Mouse (Mus musculus) cerebellum, postnatal 36 days (tissue): Measurements from ENCODE around the gene Unc93a2.
"Not testable (repeated sequence)": the region's sequence is repeated elsewhere in the genome, so short reads cannot be mapped to it uniquely, and the experiment has no call there.

Experiments used
- DNase-seq, 2 experiments: peaks; one replicate each; pipeline ENCODE4 v3.0.0; 2021 to 2022; ENCODE audit warnings: mixed read lengths in 2 of 2

Unc93a2 gene

GRCm38 (mm10) chr17:7369401-7369800 lies 15.9 kb downstream of the Unc93a2 start:
- DNase-seq: not testable (repeated sequence)

GRCm38 (mm10) chr17:7366676-7367374 lies 18.4 kb downstream of the Unc93a2 start:
- DNase-seq: not testable (repeated sequence)

- not testable (repeated sequence) for DNase-seq
These were observed 19.0 kb downstream of the Unc93a2 start for GRCm38 (mm10) chr17:7366265-7366664.

- DNase-seq: not testable (repeated sequence)
These were observed 19.6 kb downstream of the Unc93a2 start for GRCm38 (mm10) chr17:7365615-7366014.

- DNase-seq: peak; percentile 77 to 85
These were observed 24.4 kb downstream of the Unc93a2 start for GRCm38 (mm10) chr17:7360749-7361465.

GRCm38 (mm10) chr17:7359806-7360205 lies 25.5 kb downstream of the Unc93a2 start:
- DNase-seq: not testable (repeated sequence)

- not testable (repeated sequence) for DNase-seq
These were observed 32.7 kb downstream of the Unc93a2 start, which contains the start of gene Ttll2 for GRCm38 (mm10) chr17:7352596-7352995. TSS of gene Ttll2 (minus strand) at chr17:7352696.

- DNase-seq: peak; percentile 29 to 35
These were observed 36.5 kb downstream of the Unc93a2 start for GRCm38 (mm10) chr17:7348765-7349164.

GRCm38 (mm10) chr17:7337381-7337780 lies 47.9 kb downstream of the Unc93a2 start:
- DNase-seq: not testable (repeated sequence)

GRCm38 (mm10) chr17:7332745-7333144 lies 52.5 kb downstream of the Unc93a2 start:
- not testable (repeated sequence) for DNase-seq

- not testable (repeated sequence) for DNase-seq
These were observed 58.8 kb downstream of the Unc93a2 start for GRCm38 (mm10) chr17:7326415-7326814.

GRCm38 (mm10) chr17:7324346-7324745 lies 60.9 kb downstream of the Unc93a2 start, which contains the start of gene Tcp10a:
TSS of gene Tcp10a (plus strand) at chr17:7324646.
- DNase-seq: not testable (repeated sequence)

- DNase-seq: not testable (repeated sequence)
These were observed 65.5 kb downstream of the Unc93a2 start for GRCm38 (mm10) chr17:7319789-7320188.

- not testable (repeated sequence) for DNase-seq
These were observed 69.4 kb downstream of the Unc93a2 start for GRCm38 (mm10) chr17:7315693-7316382.
